Mouse (Mus musculus) layer of hippocampus, postnatal 36 days (tissue): ENCODE measurements around the gene Gdap2. TPM values are rescaled to one million over a fixed set of nuclear protein-coding genes. Genes with fewer than 3 reads are reported as not detected.

Source experiments
- DNase-seq, 2 experiments: peaks; one replicate each; pipeline ENCODE4 v3.0.0; 2022
- total RNA-seq, 2 experiments: library from RNA; stranded (reverse); gene quantifications; 2 replicates each; pipeline ENCODE4 v1.2.3; 2021

Gdap2 gene
- 10 to 100 TPM; 39.9 to 44.1 TPM for total RNA-seq

GRCm38 (mm10) chr3:100162315-100163105 is at the start of gene Gdap2, which contains the start of gene Wdr3:
TSS of gene Gdap2 (plus strand) at chr3:100162381.
TSS of gene Wdr3 (minus strand) at chr3:100162407.
- peak; percentile 93 to 94 for DNase-seq

- DNase-seq, result no peak
Observed at GRCm38 (mm10) chr3:100118681-100119080, 43.5 kb upstream of the Gdap2 start.

GRCm38 (mm10) chr3:100121961-100122360 is 40.2 kb upstream of the Gdap2 start:
- DNase-seq, result no peak

GRCm38 (mm10) chr3:100122445-100122844 is 39.7 kb upstream of the Gdap2 start:
- no peak for DNase-seq

- DNase-seq, result no peak
Observed at GRCm38 (mm10) chr3:100160682-100161445, 1.3 kb upstream of the Gdap2 start.

- DNase-seq, result no peak
Observed at GRCm38 (mm10) chr3:100161665-100162314, 391 bp upstream of the Gdap2 start.

- no peak for DNase-seq
Observed at GRCm38 (mm10) chr3:100163556-100163955, 1.4 kb downstream of the Gdap2 start.

GRCm38 (mm10) chr3:100164991-100165390 is 2.8 kb downstream of the Gdap2 start:
- DNase-seq, result no peak

- no peak for DNase-seq
Observed at GRCm38 (mm10) chr3:100176031-100176430, 13.8 kb downstream of the Gdap2 start.

- no peak for DNase-seq
Observed at GRCm38 (mm10) chr3:100180471-100180870, 18.3 kb downstream of the Gdap2 start.

GRCm38 (mm10) chr3:100189444-100189843 is 27.3 kb downstream of the Gdap2 start:
- peak; percentile 27 to 53 for DNase-seq

GRCm38 (mm10) chr3:100189861-100190260 is 27.7 kb downstream of the Gdap2 start:
- no peak for DNase-seq

GRCm38 (mm10) chr3:100194210-100194609 is 32.0 kb downstream of the Gdap2 start:
- no peak for DNase-seq

GRCm38 (mm10) chr3:100201554-100201953 is 39.4 kb downstream of the Gdap2 start:
- DNase-seq, result peak; percentile 25 to 28

- no peak for DNase-seq
Observed at GRCm38 (mm10) chr3:100206973-100207372, 44.8 kb downstream of the Gdap2 start.

GRCm38 (mm10) chr3:100215469-100215868 is 53.3 kb downstream of the Gdap2 start:
- DNase-seq, result no peak

- DNase-seq, result no peak
Observed at GRCm38 (mm10) chr3:100225326-100225959, 63.3 kb downstream of the Gdap2 start.

- DNase-seq, result no peak
Observed at GRCm38 (mm10) chr3:100227509-100227908, 65.3 kb downstream of the Gdap2 start.

- DNase-seq, result no peak
Observed at GRCm38 (mm10) chr3:100228981-100229380, 66.8 kb downstream of the Gdap2 start.

- DNase-seq, result no peak
Observed at GRCm38 (mm10) chr3:100236725-100237436, 74.7 kb downstream of the Gdap2 start.

GRCm38 (mm10) chr3:100242230-100242629 is 80.0 kb downstream of the Gdap2 start:
- DNase-seq, result no peak

- DNase-seq, result no peak
Observed at GRCm38 (mm10) chr3:100246286-100246825, 84.2 kb downstream of the Gdap2 start.
